Mouse (Mus musculus) G1E (cell line): ENCODE results near the gene Hpd.

ENCODE experiments used
- CTCF ChIP-seq: IDR thresholded peaks from 2 replicates; pipeline ENCODE4 v1.5.1; 2012; ENCODE audit warnings: low read depth, low read length, inconsistent platforms, mixed read lengths
- GATA1 ChIP-seq: IDR thresholded peaks from 2 replicates; pipeline ENCODE4 v1.6.1; 2012; ENCODE audit warnings: borderline replicate concordance, low read length, inconsistent platforms, mixed read lengths
- POLR2AphosphoS5 ChIP-seq: IDR thresholded peaks from 2 replicates; pipeline ENCODE4 v1.6.1; 2012; ENCODE audit warnings: low read depth, low read length, inconsistent platforms; ENCODE audit not compliant: insufficient replicate concordance
- TAL1 ChIP-seq: conservative IDR thresholded peaks from 2 replicates; pipeline ENCODE4 v1.6.1; 2012; ENCODE audit warnings: low read depth, low read length, inconsistent platforms, mixed read lengths

GRCm38 (mm10) chr5:123152901-123153300 is 29.6 kb downstream of the Hpd start:
- TF ChIP-seq CTCF: no peak
- no peak for TF ChIP-seq GATA1
- TF ChIP-seq POLR2AphosphoS5: no peak
- TF ChIP-seq TAL1: no peak
